Mouse (Mus musculus) cerebellum, postnatal 10 days (tissue): ENCODE results near the gene Oxct2b.
"Not testable (repeated sequence)": the region's sequence is repeated elsewhere in the genome, so short reads cannot be mapped to it uniquely, and the experiment has no call there.

ENCODE experiments used
- DNase-seq, 2 experiments: peaks; one replicate each; pipeline ENCODE4 v3.0.0; 2021; ENCODE audit warnings: mixed read lengths in 2 of 2

Oxct2b gene

DNA sequence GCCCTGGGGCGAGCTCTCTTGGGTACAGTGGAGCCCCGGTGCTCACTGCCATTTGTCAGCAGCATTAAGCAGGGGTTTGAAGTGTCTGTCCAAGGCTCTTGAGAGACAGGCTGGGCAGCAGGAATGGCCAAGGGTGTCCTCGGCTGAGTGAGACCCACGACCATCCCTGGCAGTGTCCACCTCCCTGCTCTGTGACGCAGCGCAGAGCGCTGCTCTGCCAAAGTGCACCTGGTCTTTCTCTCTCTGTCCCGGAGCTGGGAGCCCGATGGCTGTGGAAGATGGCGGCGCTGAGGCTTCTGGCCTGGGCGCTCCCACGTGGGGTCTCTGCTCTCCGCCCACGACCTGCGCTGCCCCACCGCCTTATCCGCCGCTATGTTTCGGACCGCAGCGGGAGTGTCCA, at the start of gene Oxct2b:
Oxct2b (plus strand) TSS at position 256 of the 400 bp plus-strand sequence.
- DNase-seq: peak in 1 of 2 experiments; percentile 33

DNA sequence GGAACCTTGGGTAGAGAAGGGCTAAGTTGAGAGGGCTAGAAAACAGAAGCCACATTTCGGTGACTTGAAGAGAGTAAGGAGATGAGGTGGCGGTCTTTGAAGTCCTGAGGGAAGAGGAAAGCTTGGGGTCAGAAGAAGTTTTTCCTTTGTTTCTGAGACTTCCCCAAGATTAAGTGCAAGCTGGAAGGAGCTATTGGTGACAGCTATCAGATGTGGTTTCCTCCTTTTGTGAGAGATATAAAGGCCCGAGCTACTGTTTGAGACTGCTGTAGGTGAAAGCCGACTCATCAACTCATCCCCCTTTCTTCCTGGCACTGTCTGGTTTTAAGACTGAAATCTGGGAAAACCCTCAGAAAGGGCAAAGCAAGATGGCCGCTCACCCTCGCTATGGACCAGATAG, 47.4 kb upstream of the Oxct2b start:
- DNase-seq: no peak

DNA sequence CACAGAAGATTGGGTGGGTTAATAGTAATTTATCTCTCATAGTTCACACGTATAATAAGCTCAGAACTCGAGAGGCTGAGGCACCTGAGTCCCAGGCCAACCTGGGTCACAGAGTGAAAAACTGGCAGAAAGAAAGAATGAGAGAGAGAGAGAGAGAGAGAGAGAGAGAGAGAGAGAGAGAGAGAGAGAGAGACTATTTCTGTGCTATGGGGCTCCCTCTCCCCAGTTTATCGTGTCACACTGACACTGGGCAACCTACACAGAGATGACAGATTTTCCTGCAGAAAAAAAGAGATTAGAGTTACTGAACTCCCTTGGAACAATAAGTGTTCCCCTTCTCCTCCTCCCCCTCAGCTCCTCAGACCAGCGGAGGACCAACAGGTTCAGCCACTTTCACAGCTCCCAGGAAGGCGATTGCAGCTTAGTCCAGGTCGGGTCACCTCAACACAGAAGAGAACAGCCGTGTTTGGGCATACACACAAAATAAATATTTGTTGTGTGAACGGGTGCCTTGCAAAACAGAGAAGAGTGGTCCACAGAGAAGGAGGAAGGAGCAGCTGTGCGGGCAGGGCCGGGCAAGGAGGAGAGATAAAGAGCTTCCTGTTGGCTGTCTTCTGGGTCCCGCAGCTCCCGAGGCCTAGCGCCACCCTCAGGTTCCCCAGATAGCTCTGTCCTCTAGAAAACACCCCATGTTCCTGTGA, 44.6 kb upstream of the Oxct2b start:
- peak; percentile 69 to 71 for DNase-seq

DNA sequence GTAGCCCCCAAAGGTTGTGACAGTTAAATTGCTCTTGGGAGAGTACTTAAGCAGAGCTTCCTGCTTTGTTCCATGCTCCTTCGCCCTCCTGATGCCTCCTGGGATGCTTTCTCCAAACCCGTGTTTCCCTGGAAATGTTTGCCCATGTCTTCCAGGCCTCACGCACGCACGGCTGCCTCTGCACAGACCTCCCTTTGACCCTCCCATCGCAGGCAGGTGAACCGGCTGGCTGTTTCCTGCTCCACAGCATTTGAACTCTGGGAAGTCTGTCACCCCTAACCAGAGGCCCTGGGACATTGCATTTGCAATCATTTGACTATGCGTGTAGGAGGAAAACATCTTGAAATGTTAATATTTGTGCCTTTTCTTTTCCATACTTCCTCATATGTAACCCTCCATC, 39.1 kb upstream of the Oxct2b start:
- DNase-seq: no peak

DNA sequence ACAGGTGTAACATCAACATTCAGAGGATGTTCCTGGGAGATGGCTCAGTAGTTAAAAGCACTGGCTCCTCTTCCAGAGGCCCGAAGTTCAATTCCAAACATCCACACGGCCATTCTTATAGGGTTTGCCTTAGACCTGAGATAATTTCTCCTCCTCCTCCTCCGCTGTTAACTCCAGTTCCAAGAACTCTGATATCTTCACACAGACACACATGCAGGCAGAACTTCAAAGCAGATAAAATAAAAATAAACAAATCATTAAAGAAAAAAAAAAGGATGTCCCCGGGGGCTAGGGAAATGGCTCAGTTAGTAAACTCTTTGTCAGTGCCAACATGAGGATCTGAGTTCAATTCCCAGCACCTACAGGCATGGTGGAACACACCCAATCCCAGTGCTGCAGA, 37.8 kb upstream of the Oxct2b start:
- no peak for DNase-seq

DNA sequence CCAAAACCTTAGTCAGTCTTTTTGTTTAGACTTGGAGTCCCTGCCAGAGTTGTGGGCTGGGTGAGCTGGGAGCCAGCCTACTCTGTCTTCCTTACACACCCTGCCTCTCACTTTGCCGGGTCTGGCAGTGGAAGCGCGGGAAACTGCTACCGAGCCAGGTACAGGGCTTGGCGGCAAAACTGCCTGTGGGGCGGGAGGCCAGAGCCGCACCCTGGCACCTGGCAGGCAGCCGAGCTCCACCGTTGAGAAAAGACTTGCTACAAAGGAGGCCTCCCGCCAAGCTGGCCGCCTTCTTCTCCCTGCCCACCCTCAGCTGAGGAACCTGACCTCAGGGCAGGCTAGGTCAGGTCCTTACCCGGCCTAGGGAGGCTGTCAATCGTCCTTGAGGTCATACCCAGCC, 35.3 kb upstream of the Oxct2b start:
- DNase-seq: peak; percentile 55 to 57

DNA sequence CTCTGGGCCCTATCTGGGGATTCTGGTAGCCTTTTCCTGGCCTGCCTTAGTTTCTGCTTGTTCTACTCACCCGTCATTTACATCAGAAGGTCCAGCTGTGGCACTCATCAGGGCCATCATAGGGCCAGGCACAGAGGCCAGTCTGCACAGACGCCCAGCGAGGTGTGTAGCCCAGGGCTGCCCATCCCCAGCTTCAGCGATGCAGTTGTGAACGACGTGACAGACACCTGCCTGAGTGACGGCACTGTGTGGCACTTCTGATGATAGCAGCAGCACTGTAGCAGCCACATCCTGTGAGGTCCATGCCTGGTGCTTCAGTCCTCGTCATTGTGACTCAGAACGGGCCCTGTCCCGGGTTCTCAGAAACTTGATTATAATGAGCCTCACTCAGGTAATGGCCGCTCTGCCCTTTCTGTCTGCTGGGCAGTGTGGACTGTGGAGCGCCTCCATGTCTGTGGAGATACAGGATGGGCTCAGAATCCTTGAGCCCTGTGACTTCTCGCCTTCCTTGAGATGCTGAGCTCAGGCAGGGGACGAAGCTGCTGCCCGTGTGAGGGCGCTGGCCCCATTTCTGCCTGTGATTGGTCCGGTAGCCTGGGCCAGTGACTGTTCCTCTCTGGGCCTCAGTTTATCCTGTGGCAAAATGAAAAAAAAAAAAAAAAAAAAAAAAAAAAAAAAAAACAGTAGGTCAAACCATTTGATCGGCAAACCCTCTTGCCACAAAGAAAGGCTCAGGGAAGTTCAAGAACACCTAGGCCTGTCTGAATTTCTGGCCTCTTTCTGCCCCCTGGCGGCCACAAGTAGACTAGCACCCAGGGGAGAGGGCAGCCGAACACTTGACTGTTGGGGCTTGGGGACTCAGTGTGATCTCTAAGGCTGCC, 33.5 kb upstream of the Oxct2b start:
- DNase-seq: peak; percentile 79 to 80

DNA sequence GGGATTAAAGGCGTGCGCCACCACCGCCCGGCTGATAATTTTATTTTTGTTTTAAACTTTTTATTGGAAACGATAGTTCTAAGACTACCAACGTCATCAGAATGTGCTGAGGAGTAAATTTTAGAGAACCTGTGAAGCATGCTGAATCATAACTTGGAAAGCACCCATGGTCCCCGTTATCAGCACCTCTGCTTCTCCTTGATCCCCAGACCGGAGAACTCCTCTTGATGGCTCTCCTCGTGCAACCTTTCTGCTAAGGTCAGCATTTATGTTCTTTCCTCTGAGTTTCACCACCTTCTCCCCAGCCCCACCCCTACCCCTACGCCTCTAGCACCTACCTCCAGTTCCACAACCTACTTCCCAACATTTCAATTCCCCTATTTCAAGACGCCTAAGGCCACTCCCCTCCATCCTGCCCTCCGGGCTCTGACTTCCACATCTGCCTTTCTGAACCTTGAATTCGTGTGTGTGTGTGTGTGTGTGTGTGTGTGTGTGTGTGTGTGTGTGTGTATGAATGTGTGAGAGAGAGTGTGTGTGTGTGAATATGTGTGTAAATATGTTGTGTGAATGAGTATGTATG, 32.7 kb upstream of the Oxct2b start:
- no peak for DNase-seq

DNA sequence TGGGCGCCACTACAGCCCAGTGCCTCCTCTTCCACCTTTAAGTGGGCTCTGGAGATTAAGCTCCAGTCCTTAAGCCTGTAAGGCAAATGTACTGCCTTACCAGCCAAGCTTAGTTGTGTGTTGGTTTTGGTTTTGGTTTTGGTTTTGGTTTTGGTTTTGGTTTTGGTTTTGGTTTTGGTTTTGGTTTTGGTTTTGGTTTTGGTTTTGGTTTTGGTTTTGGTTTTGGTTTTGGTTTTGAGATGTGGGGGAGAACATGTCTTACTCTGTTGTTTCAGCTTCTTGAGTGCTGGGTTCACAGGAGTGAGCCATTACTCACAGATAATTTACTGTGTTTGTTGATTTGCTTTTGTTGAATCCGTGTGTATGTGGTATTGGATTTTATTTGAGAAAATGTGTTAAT, 30.8 kb upstream of the Oxct2b start:
- DNase-seq: no peak

DNA sequence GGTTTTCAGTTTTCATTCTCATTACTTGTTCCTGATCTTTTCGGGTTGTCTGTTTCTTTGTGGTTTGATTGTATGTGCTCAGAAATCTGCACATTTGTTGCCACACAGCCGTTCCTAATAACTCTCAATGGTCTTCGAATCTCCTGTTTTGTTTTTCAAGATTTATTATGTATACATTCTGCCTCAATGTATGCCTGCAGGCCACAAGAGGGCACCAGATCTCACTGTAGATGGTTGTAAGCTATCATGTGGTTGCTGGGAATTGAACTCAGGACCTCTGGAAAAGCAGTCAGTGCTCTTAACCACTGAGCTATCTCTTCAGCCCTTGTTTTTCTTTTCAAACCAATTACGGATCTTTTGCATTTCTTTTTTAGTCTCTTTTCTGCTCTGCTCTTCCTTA, 29.7 kb upstream of the Oxct2b start:
- DNase-seq: no peak

DNA sequence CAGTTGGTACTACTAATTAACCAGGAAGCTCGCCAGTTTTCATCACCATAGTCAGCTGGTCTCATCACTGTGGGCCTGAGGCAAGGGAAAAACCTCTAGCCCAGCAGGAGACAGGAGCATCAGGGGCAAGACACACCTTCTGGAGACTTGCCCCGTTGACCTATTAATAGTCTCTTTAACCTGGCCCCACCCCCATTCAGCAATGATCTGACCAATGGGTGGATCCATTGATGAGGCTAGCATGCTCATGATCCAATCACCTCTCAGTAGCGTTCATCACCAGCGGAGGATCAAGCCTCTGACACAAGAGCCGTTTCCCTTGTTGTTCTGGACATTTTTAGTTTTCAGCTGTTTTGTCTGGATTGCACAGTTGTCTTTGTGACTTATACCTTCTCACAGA, 23.4 kb upstream of the Oxct2b start:
- no peak for DNase-seq

DNA sequence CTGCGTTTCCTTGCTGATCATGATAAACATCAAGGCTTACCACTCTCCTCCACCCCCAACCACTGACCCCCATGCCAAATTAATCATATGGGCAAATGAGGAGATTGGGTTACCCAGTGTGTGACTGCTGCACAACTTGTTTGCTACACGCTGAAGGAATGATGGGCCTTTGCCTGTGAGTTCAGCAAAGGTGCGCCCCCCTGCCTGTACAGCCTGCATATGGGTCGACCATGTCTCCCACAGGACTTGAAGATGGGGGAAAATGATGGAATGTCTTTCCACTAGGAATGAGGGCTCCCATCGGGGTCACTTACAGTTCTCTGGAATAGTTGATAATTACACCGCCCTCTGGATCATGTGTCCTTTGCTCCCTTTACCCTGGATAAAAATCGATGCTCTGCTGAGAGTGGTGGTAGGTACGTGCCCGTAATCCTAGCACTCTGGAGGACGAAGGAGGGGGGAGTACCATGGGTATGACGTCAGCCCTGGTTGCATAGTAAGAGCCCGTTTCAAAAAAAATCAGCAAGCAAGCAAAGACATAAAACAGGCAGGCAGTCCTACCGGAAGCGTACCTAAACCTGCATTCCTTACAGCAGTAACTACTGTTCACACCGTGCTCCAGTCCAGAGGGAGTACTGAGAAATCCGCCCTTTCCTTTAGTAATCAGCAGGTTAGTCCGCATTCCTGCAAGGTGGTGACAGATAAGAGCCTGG, 22.8 kb upstream of the Oxct2b start:
- DNase-seq: no peak

DNA sequence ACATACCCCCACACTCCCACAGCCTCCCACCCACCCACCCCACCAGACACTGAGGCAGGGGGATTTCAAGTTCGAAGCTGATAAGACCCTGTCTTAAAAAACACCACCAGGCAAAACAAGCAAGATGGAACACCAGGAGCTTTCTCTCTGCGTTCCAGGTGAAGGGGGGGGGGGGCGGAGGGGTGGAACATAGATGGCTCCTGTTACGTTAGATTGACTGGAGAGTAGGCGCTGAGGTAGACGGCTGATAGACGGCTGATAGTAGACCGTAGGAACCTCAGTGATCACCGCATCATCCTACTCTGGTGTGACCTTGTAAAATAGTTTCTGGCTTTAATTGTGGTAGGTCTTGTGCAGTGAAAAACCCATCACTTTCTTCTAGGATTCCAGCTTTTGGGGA, 22.2 kb upstream of the Oxct2b start:
- no peak for DNase-seq

DNA sequence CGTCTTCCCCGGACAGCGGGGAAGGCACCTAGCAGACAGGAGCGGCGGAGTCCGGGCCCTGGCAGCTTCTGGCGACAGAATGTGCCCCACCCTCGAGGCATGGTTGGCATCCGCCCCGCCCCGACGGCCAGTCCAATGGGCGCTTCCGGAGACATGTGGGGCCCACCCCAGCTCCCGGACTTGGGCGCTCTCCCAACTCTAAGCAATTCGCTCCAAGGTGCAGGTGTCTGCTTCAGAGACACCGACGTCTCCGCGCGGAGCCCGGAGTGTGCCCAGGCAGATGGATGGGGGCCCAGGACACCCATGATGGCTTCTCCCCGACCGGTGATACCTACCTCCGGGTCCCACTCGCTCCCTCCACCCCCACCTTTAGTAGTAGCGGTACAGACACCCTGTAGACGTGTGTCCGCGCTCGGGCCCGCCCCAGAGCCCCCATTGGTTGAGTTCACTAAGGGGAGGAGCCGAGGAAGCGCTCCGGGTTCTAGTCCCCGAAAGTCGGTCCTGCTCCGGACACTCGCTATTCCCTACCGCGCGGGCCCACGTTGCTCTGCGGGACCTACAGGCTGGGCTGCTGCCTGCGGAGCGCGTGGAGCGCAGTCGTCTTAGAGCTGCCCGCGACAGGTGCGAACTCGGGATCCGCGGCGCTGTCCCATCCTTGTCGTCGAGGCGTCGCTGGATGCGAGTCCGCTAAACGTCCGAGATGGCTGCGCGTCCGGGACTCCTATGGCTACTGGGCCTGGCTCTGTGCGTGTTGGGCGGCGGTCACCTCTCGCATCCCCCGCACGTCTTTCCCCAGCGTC, 11.2 kb upstream of the Oxct2b start, which contains the start of gene Bmp8b:
Bmp8b (plus strand) TSS at position 515 of the 800 bp plus-strand sequence.
- DNase-seq: peak; percentile 50 to 54

DNA sequence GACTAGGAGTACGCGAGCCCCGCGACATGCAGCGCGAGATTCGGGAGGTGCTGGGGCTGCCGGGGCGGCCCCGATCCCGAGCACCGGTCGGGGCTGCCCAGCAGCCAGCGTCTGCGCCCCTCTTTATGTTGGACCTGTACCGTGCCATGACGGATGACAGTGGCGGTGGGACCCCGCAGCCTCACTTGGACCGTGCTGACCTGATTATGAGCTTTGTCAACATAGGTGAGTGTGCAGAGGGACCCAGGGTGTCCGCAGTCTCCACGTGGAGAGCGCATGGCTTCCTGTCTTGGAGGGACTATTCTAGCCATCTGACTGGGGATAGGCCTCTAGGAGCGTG, 10.6 kb upstream of the Oxct2b start:
- no peak for DNase-seq

DNA sequence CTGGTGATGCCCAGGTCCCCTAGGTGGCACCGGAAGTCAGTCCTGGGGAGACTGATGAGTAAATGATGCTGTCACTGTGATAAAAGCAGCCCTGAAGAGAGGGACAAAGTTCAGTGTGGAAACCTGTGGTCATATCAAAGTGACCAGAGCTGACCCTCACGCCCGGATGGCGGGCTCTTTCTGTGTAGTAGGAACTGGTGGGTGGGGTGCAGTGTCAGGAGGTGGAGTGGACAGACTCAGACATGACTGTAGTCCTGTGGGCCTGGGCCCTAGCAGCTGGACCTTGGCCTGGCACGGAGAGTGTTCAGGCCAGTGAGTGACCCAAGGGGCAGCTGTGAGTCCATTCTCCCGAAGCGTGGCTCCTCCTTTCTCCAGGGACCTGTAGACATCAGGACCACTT, 10.1 kb upstream of the Oxct2b start:
- DNase-seq: not testable (repeated sequence)

DNA sequence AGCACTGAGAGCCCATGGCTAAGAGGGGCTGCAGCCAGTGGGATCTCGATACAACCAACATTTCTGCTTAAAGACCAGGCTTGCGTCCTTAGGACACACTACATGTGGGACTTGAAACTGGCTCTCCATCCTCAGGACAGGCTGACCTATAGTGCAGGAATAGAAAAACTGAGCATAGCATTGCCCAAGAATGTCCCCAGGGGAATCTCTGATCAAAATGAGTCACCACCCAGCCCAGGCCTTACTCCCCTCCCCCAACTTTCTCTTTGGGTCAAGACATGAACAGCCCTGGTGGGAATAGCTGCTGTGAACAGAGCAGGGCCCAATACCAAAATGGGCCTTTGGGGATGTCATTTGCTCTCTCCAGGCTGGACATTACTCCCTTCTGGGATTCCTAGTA, 9.2 kb upstream of the Oxct2b start:
- DNase-seq: no peak

DNA sequence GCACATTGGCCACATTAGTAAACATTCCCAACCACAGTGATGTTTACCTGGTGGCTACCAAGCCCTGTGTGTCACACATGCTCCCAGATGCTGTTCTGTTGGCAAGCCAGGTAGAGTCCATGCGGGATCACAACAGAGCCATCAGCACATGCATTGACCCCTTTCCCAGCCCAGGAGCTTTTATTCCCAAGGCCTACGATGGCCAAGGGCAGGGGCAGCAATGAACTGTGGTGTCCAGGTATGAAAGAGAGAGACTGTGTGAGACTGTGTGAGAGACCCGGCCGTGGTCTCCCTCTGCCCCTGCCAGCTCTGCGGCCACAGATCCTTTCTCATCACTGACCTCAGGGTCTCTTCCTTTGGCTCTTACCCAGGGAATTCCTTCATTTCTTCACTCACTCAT, 8.0 kb upstream of the Oxct2b start:
- DNase-seq: no peak

DNA sequence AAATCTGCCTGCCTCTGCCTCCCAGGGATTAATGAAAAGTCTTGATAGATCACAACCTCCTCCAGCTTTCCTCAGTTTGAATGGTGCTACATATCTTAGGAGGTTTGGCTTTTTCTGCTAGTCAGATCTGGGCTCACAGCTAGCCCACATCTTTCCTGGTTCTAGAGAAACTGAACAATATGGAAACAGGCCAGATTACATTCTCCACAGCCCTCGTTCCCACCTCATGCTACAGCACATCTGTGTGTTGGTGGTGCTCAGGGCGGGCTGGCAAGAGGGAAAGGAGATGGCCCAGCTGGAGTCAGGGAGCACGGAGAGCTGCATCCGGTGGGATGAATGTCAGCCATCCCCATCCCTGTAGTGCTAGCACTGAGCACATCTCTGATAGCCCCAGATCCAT, 5.3 kb upstream of the Oxct2b start:
- no peak for DNase-seq

DNA sequence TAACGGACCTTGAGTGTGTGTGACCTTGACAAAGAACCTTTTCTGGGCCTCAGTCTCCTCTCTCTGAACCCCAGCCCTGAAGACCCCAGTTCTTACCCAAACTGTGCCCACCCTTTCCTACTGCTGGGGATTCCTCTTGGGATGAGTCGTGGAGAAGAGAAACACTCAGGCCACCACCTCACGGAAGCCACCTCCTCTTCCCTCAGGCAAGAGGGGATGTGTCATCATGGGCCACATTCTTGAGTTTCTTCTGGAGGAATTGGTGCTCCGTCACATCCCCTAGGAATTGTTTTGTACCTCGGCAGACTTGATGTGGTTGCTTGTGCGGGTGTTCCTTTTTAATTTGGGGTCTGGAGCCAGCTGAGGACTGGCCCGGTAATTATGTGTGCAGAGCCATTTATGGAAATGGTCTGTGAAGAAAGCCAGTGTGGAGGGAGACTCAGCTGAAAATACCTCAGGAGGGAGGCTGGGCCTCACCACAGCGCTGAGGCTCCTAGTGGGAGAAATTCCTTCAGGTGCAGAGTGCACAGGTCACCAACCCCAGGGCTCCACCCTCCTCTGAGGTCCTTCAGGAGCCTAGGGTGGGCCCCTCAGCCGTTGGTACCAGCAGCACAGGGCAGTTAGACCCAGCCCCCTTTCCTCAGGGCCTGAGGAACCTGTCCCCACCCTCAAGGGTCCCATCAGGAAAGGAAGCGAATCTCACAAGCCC, 4.6 kb upstream of the Oxct2b start:
- not testable (repeated sequence) for DNase-seq

DNA sequence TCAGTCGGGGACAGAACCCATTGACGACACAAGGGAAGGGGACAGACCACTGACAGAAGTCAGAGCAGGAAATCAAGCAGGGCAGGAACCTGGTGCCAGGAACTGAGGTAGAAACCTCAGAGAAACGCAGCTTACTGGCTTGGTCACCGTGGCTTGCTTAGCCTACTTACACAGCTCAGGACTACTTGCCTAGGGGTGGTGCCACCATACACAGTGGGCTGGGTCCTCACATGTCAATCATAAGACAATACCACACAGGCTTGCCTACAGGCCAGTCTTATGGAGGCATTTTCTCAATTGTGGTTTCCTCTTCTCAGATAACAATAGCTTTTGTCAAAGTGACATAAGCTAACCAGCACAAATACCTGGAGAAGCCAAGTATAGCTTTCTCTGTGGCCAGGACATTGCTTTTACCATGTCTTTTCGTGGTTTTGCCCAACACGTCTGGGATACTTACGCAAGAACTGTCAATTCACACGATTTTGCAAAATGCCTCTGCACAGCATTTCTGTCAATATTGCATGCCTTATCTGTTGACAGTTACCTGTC, 3.8 kb upstream of the Oxct2b start:
- no peak for DNase-seq
